Mouse (Mus musculus) thymus, postnatal 14 days (tissue): Measurements from ENCODE around the gene Gvin1.
"Not testable (repeated sequence)": the region's sequence is repeated elsewhere in the genome, so short reads cannot be mapped to it uniquely, and the experiment has no call there.

Experiments used
- DNase-seq: peaks from one replicate; pipeline ENCODE4 v3.0.0; 2021

Gene Gvin1

DNA sequence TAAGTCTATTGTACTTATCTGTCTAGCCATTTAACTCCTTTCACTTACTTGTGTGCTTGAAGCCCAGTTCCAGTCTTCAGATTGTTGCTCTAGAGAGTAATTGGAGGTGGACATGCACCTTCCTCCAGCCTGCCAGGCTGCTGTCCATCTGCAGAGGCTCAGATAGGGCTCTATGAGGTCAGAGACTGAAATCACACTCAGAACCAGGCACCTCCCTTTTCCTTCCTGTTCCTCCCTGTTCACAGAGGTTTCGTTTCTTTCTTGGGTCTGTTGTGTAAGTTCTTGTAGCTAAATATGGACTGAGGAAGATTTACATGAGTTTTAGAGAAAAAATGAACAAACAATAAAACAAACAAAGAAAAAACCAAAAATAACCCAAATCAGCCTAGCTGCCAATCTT, at the start of gene Gvin1:
Gene Gvin1, minus strand, starts transcription at position 150 of the 400 bp plus-strand sequence.
- DNase-seq: not testable (repeated sequence)

DNA sequence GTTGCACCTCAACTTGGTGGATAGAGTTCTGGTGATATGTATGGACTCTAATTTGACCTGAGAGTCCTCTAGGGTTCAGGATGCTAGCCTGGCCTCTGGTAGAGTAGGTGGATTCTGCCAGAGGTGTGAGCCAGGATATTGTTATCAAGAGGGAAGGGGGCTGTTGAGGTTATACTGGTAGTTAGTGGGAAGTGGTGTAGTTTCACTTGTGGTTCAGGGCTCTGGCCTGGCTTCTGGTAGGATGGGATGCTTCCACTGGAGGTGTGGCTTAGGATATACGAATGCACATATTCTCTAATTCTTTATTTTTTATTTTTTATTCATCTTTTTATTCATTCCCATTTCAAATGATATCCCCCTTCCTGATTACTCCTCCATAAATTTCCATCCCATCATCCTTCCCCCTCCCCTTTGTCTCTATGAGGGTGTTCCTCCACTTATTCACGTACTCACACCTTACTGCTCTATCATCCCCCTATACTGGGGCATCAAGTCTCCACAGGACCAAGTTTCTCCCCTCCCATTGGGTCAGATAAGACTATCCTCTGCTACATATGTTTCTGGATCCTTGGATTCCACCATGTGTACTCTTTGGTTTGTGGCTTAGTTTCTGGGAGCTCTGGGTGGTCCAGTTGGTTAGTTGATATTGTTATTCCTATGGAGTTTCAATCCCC, 36.9 kb upstream of the Gvin1 start:
- no peak for DNase-seq

DNA sequence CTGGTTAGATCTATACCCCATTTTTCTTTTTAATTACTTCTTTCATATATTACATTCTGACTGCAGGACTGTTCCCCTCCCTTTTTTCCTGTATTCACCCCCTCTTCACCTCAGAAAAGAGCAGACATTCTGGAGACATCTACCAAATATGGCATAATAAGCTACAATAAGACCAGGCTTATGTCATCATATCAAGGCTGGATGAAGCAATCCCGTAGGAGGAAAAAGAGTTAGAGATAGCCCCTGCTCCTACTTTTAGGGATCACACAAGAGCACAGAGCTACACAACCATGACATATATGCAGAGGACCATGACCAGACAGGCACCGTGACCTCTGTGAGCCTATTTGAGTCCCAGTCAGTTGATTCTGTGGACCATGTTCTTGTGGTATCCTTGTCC, 33.8 kb upstream of the Gvin1 start:
- DNase-seq: no peak

DNA sequence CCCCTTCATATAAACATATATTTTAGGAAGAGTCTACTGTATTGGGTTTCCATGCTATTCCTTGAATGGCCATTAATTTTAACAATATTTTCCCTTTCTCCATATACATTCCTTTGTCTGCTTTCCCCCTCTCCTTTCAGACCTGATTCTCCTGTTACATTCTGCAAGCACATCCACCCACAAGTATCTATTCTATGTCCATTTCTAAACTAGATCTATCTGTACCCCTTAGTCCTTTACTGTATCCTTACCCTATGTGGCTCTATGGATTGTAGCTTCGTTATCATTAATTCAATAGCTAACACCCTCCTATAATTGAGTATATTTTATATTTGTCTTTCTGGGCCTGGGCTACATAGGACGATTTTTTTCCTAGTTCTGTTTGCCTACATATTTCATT, 33.1 kb upstream of the Gvin1 start:
- no peak for DNase-seq

DNA sequence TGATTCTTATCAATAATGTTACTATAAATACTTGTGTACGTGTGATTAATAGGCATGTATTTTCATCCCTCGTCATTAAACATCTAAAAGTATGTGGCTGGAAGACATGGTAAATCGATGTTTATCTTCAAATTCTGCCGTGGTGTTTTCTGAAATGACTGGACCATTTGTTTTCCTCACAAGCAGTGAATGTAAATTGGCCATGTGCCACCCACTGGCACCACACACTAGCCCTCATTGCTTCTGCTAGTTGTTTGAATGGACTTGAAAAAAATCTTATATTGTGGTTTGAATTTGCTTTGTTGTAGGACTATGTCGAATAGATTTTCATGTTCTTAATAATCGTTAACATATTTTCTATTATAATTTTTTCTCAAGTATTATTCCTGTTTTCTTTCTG, 30.5 kb upstream of the Gvin1 start:
- no peak for DNase-seq

DNA sequence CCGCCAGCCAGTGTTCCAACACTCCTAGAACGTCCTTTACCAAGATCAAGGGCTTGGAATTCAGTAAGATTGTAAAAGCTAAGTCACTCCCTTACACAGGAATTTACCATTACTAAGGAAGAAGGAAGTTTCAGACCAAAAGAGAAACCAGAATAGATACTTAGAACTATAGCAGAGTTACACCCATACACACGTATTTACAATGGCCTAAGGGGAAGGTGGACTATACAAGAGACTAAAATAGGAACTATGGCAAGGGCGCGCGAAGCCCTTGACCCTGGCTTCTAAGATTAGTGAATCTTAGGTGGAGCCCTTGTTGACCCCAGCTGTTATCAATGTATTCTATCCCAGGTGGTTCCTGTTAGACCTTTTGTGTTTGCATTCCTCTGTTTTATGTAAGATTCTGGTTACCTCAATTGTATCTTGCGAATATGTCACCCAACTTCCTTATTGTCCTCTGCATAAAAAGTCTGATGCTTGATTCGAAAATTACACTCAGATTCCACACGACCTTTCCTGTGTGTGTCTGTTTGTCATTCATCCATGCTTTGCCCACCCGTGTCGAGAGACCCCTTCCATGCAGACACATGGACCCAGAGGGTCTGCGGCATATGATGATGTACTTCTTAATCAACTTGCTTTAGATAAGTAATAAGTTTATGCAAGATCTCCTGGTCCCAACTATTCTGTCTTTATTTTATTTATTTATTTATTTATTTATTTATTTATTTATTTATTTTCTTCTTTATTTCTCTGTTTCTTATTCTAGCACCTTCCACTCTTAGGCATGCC, 25.6 kb upstream of the Gvin1 start:
- DNase-seq: not testable (repeated sequence)

DNA sequence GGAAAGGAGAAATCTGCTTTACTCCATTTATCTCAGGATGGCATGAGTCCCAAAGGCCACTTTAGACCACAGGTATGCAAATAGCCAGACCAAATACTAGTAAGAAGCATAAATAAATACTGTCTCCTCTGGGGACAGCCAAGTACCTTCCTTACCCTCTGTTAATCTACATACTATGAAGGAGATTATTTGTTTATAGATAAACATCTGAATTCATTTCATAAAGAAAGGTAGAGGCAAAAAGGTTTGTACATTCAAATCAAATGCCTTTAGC, 22.0 kb upstream of the Gvin1 start:
- DNase-seq: no peak

DNA sequence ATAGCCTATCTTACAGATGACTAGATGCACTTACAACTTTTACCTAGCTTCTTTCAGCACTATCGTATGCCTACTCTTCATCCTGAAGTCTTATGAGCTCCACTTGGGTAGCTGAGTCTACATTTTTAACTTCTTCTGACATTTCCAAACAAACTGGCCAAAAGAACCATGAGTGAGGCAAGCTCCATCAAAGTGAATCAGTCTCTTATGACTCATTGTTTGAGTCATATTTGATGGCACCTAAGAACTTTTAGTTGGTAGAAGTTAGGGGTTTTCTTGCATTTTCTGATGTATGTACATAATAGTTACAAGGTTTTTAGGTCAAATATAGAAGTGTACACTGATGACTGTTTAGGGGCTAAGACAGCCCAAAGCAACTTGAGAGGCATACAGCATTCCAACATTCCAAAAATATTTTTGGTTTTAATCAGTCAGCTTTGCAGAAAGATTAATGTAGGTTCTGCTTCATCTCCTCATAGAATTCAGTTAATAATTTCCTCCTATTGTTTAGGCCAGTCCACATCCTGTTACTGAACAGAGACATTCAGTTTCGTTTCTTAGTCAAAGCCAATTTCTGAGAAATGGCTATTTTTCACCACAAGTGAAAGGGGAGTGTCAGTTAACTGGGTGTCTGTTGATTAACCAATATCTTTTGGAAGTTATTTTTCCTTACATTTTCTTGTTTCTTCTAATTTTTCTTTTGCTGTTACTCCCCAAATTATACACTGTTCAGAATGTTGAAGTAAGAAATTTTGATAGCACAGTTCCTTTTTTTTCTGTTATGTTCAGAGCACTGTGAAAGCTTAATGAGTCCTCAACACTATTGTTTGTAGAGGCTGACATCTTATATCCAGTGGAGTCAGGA, 21.4 kb upstream of the Gvin1 start:
- no peak for DNase-seq

DNA sequence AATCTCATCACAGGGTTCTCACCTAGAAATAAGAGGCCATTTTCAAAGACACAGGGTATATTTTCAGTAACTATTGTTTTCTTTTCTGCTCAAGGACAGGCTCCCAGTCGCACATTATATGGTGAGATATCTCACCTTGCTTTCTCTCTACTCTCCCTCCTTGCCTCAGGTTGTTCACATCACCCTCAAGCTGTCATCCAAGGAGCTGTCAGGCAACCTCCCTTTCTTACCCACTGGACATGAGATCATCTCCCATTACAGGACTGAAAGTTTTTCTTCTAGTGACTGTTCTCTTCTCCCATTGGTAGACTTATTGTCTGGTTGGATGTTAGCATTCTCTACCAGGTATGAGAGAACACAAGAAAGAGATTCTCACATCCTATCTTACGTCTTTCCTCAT, 20.5 kb upstream of the Gvin1 start:
- DNase-seq: no peak

DNA sequence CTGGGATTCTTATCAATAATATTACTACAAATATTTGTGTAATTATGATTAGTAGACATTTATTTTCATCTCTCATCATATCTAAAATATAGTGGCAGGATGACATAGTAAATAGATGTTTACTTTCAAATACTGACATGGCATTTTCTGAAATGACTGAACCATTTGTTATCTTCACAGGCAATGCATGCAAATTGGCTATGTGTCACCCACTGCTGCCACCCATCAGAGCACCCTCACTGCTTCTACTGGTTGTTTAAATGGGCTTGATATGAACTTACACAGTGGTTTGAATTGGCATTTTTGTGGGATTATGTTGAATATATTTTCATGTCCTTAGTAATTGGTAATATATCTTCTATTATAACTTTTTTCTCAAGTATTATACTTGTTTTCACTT, 784 bp upstream of the Gvin1 start:
- DNase-seq: not testable (repeated sequence)

DNA sequence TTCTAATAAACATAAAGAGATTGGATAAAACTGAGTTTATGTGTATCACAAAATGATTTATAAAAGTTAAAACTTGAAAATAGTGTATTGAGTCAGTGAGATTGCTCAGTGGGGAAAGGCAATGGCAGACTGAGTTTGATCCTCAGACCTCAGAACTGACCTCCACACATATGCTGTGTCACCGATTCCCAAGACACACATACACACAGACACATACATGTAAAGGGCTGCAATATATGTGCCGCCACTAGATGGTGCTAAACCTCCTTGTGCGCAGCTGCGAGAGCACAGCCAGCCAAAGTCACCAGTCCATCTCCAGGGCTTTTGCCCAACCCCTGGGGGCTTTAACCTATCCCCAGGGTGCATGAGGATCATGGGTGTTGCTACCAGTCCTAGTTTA, 1.4 kb downstream of the Gvin1 start:
- not testable (repeated sequence) for DNase-seq

DNA sequence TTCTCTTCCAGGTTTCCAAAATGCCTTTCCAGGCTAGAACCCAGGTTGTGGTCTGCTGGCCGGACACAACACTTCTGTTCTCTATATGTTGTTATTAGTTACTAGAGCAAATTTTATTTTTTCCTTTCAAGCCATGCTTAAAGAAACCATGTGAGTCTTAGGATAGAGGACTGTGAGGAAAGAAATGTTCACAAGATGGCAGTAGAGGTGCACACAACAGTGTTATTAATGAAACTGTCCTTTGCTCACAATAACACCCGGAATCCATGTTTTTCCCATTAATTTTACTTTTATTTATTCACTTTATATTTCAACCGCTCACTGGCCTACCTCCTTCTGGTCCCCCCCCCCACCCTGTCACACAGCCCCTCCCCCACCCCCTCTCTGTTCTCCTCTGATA, 8.5 kb downstream of the Gvin1 start:
- not testable (repeated sequence) for DNase-seq

DNA sequence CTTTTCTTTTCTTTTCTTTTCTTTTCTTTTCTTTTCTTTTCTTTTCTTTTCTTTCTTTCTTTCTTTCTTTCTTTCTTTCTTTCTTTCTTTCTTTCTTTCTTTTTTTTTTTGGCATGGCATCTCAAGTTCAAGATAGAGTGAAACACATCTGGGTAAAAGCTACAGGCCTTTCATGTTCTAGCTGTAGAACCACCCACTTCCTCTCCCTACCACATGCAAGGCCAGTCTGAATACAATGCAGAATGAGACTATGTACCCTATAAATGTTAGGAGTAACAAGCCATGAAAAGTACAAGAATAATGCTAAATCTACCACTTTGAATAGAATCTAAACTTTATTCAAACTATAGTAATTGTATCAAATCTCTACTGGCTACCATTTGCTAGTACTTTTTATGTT, 38.1 kb downstream of the Gvin1 start:
- not testable (repeated sequence) for DNase-seq

DNA sequence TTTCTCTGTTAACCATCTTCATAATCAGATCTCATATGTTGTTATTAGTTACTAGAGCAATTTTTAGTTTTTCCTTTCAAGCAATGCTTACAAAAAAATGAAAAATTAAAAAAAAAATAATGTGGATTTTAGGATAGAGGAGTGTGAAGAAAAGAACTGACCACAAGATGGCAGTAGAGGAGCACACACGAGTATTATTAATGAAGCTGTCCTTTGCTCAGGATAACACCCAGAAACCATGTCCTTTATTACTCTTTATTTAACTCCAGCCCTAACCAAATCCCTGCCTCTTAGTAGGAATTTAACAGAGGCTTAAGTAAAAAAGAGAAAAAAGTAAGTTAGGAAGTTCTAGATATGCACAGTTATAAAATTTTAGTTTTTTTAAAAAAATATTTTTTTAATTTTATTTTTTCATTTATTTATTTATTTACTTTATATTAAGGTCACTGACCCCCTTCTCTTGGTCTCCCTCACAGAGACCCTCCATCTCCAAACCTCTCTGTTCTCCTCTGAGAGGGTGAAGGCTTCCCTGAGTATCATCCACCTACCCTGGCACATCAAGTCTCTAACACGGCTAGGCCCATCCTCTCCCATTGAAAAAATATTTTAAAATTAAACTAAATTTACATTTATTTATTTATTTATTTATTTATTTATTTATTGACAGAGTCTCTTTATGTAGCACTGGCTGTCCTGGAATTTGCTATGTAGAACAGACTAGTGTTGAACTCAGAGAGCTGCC, 69.9 kb downstream of the Gvin1 start:
- not testable (repeated sequence) for DNase-seq

DNA sequence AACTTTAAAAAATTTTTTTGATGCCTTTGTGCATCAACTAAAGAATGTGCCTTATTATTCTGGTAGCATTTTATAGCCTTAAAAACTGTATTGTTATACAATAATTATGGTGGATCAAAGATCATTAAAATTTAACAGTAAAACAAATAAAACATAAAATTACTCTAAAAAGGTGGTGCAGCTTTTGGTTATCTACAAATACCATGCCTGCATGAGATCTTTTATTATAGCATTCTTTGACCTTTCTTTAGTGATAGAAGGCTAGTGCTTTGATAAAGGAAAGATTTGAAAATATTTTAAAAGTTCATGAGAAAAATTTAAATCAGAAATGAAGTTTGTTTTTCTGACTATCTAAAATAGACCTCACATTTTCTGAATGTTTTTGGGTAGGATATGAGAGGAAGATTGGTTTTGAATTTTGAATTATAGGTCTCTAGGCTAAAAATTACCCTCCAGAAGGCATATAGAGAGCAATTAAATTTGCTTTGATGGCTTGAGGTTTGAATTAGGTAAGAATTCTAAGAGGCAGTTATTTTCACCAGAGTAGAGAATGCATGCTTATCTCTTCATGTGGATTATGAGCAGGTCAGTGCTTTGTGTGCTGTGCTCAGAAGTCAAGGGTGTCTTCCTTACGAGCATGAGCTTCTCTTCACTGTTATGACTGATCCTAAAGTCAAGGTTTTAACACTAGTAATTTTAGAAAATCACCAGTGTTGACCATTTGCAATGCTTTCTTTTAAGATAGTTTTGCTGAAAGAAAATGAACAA, 73.8 kb downstream of the Gvin1 start:
- DNase-seq: not testable (repeated sequence)

DNA sequence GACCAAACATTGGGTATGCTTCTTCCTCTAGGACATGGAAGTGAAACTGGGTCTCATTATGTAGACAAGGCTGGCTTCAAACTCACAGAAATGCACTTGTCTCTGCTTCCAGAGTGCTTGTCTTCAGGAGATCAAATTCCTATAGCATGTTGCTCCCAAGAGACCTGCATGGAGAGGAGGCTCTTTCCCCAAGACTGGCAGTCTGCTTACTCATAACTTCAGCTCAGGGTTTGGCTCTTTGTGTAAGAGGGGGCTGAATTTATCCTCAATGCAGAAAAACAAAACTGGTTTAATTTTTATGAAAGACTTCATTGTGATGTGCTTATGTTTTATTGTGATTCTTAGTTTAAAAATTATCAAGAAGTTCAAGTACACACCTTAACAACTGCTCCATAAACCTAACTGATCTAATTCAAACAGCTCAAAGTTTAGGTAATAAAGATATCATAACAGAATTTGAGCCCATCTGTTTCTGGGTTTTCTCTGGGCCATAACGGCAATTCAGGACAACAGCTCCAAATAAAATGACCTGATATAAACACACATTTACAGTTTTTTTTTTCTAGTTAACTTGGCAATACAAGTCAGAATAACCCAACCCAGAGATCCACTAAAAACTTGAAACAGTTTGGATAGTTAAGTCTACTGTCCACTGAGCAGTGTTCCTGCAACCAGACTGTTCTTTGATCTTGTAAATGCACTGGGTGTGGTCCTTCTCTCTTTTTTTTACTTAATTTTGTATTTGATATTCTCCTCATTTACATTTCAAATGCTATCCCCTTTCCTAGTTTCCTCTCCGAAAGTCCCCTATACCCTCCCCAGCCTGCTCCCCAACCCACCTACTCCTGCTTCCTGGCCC, 97.8 kb downstream of the Gvin1 start:
- not testable (repeated sequence) for DNase-seq
